Mouse (Mus musculus) naive thymus-derived CD4-positive, alpha-beta T cell, adult 5 months (primary cell): ENCODE results near the gene Bbip1. TPM values are rescaled to one million over a fixed set of nuclear protein-coding genes. Genes with fewer than 3 reads are reported as not detected.

ENCODE experiments used
- polyA plus RNA-seq: library from polyadenylated mRNA; unstranded; fragments of 100-300 nt; shearing (Covaris generic); gene quantifications from one replicate; pipeline ENCODE4 v1.2.1, GENCODE M21; 2017

The Bbip1 gene
- polyA plus RNA-seq: 53.0 TPM

GRCm38 (mm10) chr19:53943802-53944785, at the start of gene Bbip1, which contains the start of gene Shoc2:
Bbip1 (minus strand) TSS chr19:53944627.
Shoc2 (plus strand) TSS chr19:53944306.

GRCm38 (mm10) chr19:53892061-53892460, 52.4 kb downstream of the Bbip1 start, which contains the start of gene Pdcd4:
Pdcd4 (plus strand) TSS chr19:53892231.

Other genes with a start within 250 kb of the Bbip1 start
- gene Pdcd4, start 52.4 kb downstream of the Bbip1 start, polyA plus RNA-seq: 92.5 TPM
- gene Shoc2, start 321 bp downstream of the Bbip1 start, polyA plus RNA-seq: 69.2 TPM
- gene Adra2a, start 99.5 kb upstream of the Bbip1 start, polyA plus RNA-seq: not detected